Mouse (Mus musculus) spleen, embryonic (tissue): ENCODE data around the gene Gnptab.

Experiments
- CTCF ChIA-PET: fragments of 350-600 bp; sonication (Branson Sonifier 250); formaldehyde crosslinking; loops from one replicate; lab custom pipeline; 2022; lab: Charles Lee

Gene Gnptab

DNA sequence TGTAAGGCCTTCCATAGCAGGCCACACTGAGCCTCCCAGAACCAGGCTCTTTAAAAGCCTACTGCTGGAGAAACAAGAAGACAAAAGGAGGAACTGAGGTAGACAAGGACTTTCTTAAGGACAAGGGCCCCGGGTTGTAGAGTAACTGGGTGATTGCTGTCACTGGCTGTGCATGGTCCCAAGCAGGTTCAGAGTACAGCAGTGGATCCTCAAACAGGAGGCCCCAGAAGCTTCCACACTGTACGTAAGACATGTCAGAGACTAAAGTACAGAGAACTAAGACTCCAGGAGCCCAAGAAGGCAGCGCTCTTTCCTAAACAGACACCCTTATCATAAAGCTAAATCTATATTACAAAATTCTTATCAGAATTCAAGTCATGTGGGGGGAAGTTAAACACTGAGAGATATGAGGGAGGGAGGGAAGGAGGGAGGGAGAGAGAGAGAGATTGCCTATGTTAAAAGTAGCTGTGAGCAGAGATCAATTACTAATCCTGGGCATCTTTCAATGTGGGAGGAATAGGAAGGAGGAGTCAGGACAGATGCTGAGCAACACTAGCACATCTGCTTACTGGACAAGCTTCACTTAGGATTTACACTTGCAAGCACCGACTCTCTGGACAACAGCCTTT lies 116.1 kb downstream of the Gnptab start:
- CTCF ChIA-PET: interaction anchor here (0.7 kb wide), 1 partner anchor 19 kb away, joined by 3 read pairs; no protein-coding TSS in a partner anchor
